Mouse (Mus musculus): ENCODE results near the gene Eef2k. TPM values are rescaled to one million over a fixed set of nuclear protein-coding genes. Genes with fewer than 3 reads are reported as not detected.

Eef2k gene
- polyA plus RNA-seq (2016; fragmentation: Nextera tagmentation; extraction: Ambion mirVana): 20.6 and 21.3 TPM in 2 replicates

DNA sequence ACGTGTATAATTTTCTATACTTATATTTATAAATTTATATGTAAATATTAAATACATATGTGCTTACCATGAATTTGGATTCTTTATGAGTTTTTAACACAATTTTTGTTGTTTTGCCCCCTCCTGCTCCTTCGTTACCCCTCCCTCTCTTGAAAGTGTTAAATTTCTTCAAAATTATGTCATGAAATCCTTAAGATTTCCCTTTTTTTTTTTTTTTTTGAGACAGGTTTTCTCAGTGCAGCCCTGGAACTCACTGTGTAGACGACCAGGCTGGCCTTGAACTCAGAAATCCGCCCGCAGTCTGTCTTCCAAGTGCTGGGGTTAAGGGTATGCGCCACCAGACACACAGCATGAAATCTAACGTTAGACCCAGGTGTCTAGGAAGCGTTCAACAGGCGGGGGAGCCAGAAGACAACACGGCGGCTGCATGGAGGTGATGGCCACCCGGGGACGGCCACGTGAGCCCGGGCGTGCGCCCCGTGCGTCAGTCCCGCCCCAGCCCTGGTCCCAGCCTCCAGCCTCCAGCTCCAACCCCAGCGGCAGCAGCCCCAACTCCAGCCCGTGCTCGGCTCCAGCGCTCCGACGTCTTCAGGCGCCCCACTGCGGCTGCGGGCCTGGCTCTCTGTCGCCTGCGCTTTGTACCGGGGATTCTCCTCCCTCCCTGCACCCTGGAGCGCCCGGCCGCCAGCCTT is at the start of gene Eef2k:
Eef2k (plus strand) TSS at position 487 of the 692 bp plus-strand sequence.
- H3K27me3 ChIP-seq: peaks cover 37% of the 10 kb centered on the region
- H3K36me3 ChIP-seq (replicated peaks): no peaks in the 10 kb centered on the region
- peak within 1 kb of the TSS; percentile 67 for H3K4me3 ChIP-seq (replicated peaks)
- H3K9ac ChIP-seq: peak within 1 kb of the TSS; percentile 85
- H3K9me3 ChIP-seq: no peaks in the 10 kb centered on the region
- peak within 1 kb of the TSS; percentile 94 for H3K27ac ChIP-seq
- peak; percentile 94 for ATAC-seq (ENCODE audit: low FRiP score)
- WGBS: 4% methylated on average over 31 of the region's 35 CpGs
- peak within 1 kb of the TSS; percentile 82 for H3K4me2 ChIP-seq
- peaks cover 19% of the 10 kb centered on the region for H3K4me1 ChIP-seq

DNA sequence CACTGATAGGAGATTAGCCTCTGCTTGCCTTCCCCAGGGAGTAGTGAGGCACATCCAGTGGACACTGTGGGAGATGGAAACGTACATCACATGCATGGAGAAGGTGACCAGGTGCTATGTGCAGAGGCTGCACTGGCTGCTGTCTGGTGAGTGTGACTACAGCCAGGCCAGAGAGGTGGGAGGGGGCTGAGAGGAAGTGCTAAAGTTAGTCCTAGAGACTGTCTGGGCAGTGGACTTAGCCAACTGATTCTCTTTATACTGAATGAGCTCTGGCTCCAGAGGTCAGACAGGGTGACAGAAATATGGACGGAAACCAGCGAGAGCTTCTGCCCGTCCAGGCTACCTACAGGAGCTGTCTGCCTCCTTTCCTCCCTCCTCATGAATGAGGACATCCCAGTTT is 47.1 kb upstream of the Eef2k start:
- H3K4me3 ChIP-seq (replicated peaks): no peak overlapping the region
- WGBS: 88% methylated on average over 4 of the region's 4 CpGs

DNA sequence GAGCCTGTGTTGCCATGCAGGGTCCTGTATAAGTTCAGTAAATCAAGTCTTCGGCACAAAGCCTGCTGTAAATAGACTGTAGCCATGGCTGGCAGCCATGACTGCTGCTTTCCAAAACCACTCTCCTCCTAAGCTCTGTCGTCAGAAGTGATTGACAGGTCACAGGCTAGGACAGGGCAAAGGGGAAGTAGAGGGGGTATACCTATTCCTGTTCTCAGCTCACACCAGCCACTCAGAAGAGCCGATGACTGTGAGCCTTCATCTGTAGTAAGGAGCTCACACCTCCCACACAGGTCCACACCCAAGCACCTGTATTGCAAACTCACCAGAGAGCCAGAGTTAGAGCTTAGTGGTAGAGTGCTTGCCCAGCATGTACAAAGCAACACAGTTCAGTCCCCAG is 46.3 kb upstream of the Eef2k start:
- Histone ChIP-seq H3K4me3 (replicated peaks) (no peak overlapping the region), H3K4me1 (no peaks in the 10 kb centered on the region), H3K9me3 (no peaks in the 10 kb centered on the region), H3K4me2 (no peak overlapping the region), H3K27ac (no peak overlapping the region), H3K36me3 (replicated peaks) (no peaks in the 10 kb centered on the region), H3K27me3 (no peaks in the 10 kb centered on the region), H3K9ac (no peak overlapping the region)
- WGBS: 91% methylated on average over 3 of the region's 3 CpGs
- no peak for ATAC-seq (ENCODE audit: low FRiP score)

More for the DNA sequence above, 47.1 kb upstream of the Eef2k start:
- no peak for ATAC-seq (ENCODE audit: low FRiP score)
- Histone ChIP-seq H3K4me1 (no peaks in the 10 kb centered on the region), H3K4me2 (no peak overlapping the region), H3K9me3 (no peaks in the 10 kb centered on the region), H3K9ac (no peak overlapping the region), H3K27me3 (no peaks in the 10 kb centered on the region), H3K36me3 (replicated peaks) (no peaks in the 10 kb centered on the region), H3K27ac (no peak overlapping the region)

DNA sequence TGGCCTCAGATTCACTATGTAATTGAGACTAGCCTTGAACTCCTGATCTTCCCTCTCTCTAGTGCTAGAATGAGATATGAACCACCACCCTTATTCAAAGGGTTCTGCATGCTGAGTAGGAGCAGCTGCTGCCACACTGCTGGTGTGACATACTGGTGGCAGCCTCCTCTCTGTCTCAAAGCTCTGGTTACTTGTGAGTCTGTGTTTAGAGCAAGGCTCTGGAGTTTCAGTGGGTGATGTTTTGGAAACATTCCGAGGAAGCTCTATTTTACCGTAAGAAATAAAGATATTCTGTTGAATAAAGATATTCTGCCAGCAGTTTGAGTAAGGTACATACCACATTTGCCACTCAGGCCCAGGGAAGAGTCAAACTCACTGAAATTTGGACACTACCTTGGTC is 39.4 kb upstream of the Eef2k start:
- Histone ChIP-seq H3K27ac (no peak overlapping the region), H3K36me3 (replicated peaks) (no peaks in the 10 kb centered on the region), H3K4me3 (replicated peaks) (no peak overlapping the region), H3K27me3 (no peaks in the 10 kb centered on the region), H3K4me2 (no peak overlapping the region), H3K9me3 (no peaks in the 10 kb centered on the region), H3K9ac (no peak overlapping the region), H3K4me1 (no peaks in the 10 kb centered on the region)
- no peak for ATAC-seq (ENCODE audit: low FRiP score)
- WGBS: 89% methylated on average over 2 of the region's 2 CpGs

DNA sequence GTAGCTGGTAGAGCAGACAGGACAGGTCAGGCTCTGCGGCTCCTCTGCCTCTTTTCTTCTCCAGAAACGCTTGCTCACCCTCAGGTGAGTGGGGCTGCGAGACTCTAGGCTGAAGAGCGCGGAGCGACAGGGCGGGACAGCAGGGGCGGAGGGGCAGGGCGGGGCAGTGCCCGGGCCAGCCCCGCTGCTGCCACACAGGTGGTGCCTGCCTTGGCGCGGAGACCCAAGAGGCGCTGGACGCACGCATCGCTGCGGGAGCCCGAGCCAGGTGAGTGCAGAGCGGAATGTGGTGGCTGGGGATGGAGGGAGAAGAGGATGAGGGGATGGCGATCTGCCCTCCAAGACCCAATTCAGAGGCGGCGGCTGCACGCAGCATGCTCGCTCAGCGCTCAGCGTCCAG is 32.9 kb upstream of the Eef2k start:
- H3K4me1 ChIP-seq: peaks cover 4% of the 10 kb centered on the region
- ATAC-seq (ENCODE audit: low FRiP score): no peak
- 5% methylated on average over 27 of the region's 27 CpGs for WGBS
- peak overlapping the region; percentile 41; the same call in 1 of the 2 replicates for H3K9ac ChIP-seq
- peaks cover 18% of the 10 kb centered on the region for H3K27me3 ChIP-seq
- no peaks in the 10 kb centered on the region for H3K36me3 ChIP-seq (replicated peaks)
- no peaks in the 10 kb centered on the region for H3K9me3 ChIP-seq
- H3K4me2 ChIP-seq: peak overlapping the region; percentile 55
- H3K27ac ChIP-seq: no peak overlapping the region
- H3K4me3 ChIP-seq (replicated peaks): peak overlapping the region; percentile 25

DNA sequence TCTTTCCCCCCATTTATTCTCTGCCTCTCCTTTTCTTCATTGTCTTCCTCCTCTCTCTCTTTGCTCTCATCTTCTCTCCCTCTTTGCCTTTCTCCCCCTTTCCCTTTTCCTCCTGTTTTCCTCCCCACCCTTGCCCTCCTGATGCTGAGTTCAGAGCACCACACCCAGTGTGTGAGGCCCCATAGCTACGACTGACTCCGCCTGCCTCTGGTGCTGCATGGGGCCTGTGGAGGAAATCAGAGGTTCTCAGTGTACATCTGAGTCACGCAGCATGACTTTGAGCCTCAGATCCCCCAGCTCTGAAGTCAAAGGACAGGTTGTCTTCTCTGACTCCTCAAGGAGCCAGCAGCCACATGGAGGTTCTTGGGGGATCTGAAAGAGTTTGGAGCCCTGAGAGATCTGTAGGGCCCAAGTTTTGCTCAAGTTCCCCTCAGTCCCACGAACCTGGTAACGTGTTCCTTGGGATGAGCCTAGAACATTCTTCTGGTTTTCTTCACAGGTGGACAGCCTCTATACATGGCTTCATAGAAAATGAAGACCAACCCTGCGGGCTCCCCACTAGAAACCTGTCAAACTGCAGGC is 30.7 kb upstream of the Eef2k start, which contains the start of gene Gm5737:
Gm5737 (plus strand) TSS at position 532 of the 582 bp plus-strand sequence.
- Histone ChIP-seq H3K36me3 (replicated peaks) (no peaks in the 10 kb centered on the region), H3K4me2 (no peak within 1 kb of the TSS), H3K9ac (no peak within 1 kb of the TSS), H3K27ac (no peak within 1 kb of the TSS), H3K4me1 (peaks cover 4% of the 10 kb centered on the region), H3K9me3 (no peaks in the 10 kb centered on the region), H3K4me3 (replicated peaks) (no peak within 1 kb of the TSS), H3K27me3 (peaks cover 18% of the 10 kb centered on the region)
- no peak for ATAC-seq (ENCODE audit: low FRiP score)
- WGBS: 84% methylated on average over 6 of the region's 6 CpGs

DNA sequence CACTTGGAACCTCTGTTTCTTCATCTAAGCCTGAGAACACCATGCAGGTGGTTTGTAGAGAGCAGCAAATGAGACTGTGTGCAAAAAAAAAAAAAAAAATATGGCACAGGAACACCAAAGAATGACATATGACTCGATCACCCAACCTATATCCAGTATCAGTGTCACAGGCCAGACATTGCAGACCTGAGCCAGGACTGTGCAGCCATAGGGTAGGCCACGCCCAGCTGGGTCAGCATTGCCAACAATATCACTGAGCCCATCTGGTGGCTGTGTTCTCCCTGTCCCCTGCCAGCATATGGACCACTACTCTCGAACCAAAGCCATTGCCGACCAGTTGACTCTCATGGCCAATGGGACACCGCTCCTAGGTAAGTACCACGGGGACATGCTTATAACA is 25.1 kb upstream of the Eef2k start:
- no peaks in the 10 kb centered on the region for H3K27me3 ChIP-seq
- no peak overlapping the region for H3K4me3 ChIP-seq (replicated peaks)
- no peak for ATAC-seq (ENCODE audit: low FRiP score)
- H3K36me3 ChIP-seq (replicated peaks): no peaks in the 10 kb centered on the region
- H3K9me3 ChIP-seq: no peaks in the 10 kb centered on the region
- H3K27ac ChIP-seq: no peak overlapping the region
- 91% methylated on average over 6 of the region's 6 CpGs for WGBS
- no peak overlapping the region for H3K4me2 ChIP-seq
- no peaks in the 10 kb centered on the region for H3K4me1 ChIP-seq
- H3K9ac ChIP-seq: no peak overlapping the region

DNA sequence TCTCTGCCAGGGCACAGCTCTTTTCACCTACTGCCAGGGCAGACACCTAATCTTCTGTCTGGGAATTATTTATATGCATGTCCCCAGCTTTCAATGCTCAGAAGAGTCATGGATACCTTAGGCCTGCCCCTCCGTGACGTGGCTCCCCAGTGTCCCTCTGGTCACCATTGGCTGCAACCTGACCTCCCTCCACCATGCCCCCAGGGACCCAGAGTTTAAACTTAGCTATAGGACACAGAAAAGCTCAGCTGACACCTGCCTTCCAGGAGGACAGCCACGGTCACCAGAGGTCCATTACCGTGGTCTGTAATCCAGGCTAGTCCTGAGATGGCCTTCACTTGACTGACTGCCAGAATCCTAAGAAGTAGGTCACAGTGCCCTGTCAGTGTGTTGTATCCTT is 23.2 kb upstream of the Eef2k start:
- WGBS: 84% methylated on average over 4 of the region's 4 CpGs

DNA sequence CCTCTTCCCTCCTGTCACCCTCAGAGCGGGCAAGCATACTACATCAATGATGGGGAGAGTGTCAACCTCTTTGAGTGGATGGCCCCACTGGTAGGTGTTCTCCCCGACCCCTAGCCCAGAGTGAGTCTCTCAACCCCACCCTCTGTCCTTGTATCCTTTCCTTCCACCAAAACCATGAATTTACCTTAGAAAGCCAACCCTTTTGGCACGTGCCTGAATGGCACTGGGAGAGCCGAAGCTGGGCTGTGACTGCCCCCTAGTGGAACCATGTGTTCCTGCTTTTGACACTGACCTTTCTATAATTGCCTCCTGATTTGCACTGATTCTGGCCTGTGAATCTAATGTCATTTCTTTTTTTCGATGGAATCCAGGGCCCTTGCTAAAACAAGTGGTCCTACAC is 19.4 kb upstream of the Eef2k start:
- Histone ChIP-seq H3K9ac (no peak overlapping the region), H3K4me1 (no peaks in the 10 kb centered on the region), H3K4me2 (no peak overlapping the region), H3K27ac (no peak overlapping the region), H3K9me3 (no peaks in the 10 kb centered on the region), H3K4me3 (replicated peaks) (no peak overlapping the region), H3K36me3 (replicated peaks) (no peaks in the 10 kb centered on the region), H3K27me3 (peaks cover 6% of the 10 kb centered on the region; the same call in 1 of the 2 replicates)
- ATAC-seq (ENCODE audit: low FRiP score): peak; percentile 41; the same call in 1 of the 2 replicates
- WGBS: 22% methylated on average over 5 of the region's 5 CpGs

More for the DNA sequence above, 23.2 kb upstream of the Eef2k start:
- no peak for ATAC-seq (ENCODE audit: low FRiP score)
- Histone ChIP-seq H3K4me1 (no peaks in the 10 kb centered on the region), H3K27me3 (no peaks in the 10 kb centered on the region), H3K27ac (no peak overlapping the region), H3K9me3 (no peaks in the 10 kb centered on the region), H3K4me3 (replicated peaks) (no peak overlapping the region), H3K4me2 (no peak overlapping the region), H3K36me3 (replicated peaks) (no peaks in the 10 kb centered on the region), H3K9ac (no peak overlapping the region)

DNA sequence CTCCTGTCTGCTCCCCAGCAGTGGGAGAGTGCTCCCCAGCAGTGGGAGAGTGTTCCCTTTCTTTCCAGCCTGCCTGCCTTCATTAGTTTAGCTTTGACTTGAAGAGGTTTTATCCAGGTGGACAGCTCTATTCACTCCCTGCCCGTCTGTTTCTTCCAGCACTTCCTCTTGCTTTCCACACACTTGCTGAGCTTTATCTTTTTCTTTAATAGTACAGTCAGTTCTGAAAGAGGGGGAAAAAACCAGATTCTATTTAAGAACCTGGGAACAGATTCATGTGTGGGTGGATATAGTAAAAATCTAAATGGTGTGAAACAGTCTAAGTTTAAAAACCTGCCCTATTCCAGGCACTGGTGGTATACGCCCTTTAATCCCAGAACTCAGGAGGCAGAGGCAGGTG is 17.5 kb upstream of the Eef2k start:
- Histone ChIP-seq H3K36me3 (replicated peaks) (no peaks in the 10 kb centered on the region), H3K4me2 (no peak overlapping the region), H3K4me3 (replicated peaks) (no peak overlapping the region), H3K4me1 (no peaks in the 10 kb centered on the region), H3K27me3 (peaks cover 18% of the 10 kb centered on the region), H3K9me3 (no peaks in the 10 kb centered on the region), H3K27ac (no peak overlapping the region), H3K9ac (no peak overlapping the region)
- ATAC-seq (ENCODE audit: low FRiP score): no peak
- 63% methylated on average over 2 of the region's 2 CpGs for whole genome bisulfite sequencing

DNA sequence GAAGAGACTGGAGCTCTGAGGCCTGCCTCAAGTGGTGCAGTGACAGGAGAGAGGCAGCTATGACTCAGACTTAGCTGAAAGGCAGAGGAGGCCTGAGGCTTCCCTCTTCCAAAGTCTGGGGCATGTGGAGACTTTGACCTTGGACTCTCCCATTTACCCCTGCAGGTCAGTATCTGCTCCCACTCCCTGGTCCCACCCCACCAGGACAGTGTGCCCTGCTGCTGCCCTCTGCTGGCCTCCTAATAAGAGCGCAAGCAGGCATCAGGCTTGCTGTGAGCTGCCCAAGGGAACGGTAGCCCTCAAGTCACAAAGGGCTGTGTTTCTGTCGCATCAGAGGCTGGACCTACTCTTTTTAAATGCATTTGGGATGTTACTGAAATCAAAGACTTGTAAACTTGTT is 16.2 kb upstream of the Eef2k start:
- Histone ChIP-seq H3K4me1 (peaks cover 13% of the 10 kb centered on the region), H3K9ac (no peak overlapping the region), H3K4me3 (replicated peaks) (no peak overlapping the region), H3K9me3 (no peaks in the 10 kb centered on the region), H3K27ac (no peak overlapping the region), H3K27me3 (peaks cover 31% of the 10 kb centered on the region), H3K4me2 (no peak overlapping the region), H3K36me3 (replicated peaks) (no peaks in the 10 kb centered on the region)
- WGBS: 18% methylated on average over 3 of the region's 3 CpGs
- no peak for ATAC-seq (ENCODE audit: low FRiP score)

DNA sequence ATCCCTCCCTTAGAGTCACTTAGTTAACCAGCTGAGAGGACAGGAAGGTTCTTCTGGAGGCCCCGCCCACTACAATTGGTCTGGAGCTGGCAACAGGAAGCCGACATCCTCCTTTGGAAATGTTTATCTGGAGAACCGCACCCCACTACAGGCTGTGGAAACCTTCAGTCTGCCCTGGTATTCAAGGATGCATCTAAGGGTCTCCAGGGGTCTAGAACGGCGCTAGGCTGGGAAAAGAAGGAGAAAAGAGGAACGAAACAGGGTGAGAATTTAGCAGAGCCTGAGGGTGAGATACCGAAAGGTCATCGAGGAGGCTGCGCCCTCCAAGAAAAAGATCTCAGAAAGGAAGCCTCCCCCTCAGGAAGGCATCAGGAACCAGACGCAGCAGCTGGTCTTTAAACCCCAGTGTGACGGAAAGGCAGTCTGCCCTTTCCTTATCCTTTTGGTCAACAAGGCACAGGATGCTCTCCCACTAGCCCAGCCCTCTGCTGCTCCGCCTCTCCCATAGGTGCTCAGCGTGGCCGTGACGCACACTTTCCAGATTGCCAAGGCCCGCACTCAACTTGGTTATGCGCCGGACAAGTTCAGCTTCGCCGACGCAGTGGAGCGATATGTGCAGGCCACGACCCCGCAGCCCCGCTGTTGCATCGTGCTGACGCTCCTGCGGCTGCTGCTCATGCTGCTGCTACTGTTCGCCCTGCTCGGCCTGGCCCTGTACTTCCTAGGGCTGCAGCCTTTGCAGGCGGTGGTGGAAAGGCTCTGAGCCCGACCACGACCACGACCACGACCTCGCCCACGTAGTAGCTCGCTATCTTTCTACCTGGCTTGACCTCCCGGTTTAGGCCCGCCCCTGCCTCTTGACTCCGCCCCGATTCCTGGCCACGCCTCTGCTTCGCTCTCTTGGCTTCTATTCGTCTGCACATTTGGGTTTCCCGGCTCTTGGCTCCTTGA is 11.9 kb upstream of the Eef2k start:
- peak overlapping the region; percentile 63 for H3K9ac ChIP-seq
- no peak overlapping the region for H3K27ac ChIP-seq
- no peak for ATAC-seq (ENCODE audit: low FRiP score)
- no peaks in the 10 kb centered on the region for H3K9me3 ChIP-seq
- H3K4me1 ChIP-seq: peaks cover 14% of the 10 kb centered on the region
- H3K4me3 ChIP-seq (replicated peaks): peak overlapping the region; percentile 58
- WGBS: 1% methylated on average over 46 of the region's 46 CpGs
- H3K27me3 ChIP-seq: peaks cover 54% of the 10 kb centered on the region
- peak overlapping the region; percentile 90 for H3K4me2 ChIP-seq
- H3K36me3 ChIP-seq (replicated peaks): no peaks in the 10 kb centered on the region
